Mouse (Mus musculus) erythroblast, embryonic 14.5 days (primary cell): ENCODE measurements around the gene Psmd1.

ENCODE experiments used
- GATA1 ChIP-seq: IDR thresholded peaks from 2 replicates; pipeline ENCODE4 v1.6.1; 2012; ENCODE audit warnings: low read length, inconsistent platforms, mixed read lengths
- TAL1 ChIP-seq: IDR thresholded peaks from 3 replicates; pipeline ENCODE4 v1.6.1; 2012; ENCODE audit warnings: low read length, inconsistent platforms, mixed read lengths

DNA sequence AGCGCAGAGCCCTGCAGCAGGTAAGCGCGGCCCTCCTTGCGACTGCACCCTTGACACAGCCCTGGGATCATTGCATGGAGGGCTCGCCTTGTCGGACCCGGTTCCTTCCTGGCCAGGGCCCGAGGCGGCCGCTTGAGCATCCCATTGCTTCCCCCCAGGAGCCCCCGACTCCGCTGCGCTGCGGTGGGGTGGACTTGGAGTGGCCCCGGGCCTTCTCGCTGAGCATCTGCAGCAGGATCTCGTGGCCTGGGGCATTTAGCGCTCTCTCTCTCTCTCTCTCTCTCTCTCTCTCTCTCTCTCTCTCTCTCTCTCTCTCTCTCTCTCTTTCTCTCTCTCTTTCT, 90.6 kb downstream of the Psmd1 start:
- TF ChIP-seq GATA1 (no peak), TAL1 (no peak)
